10 mouse cellular contexts compared by ENCODE assay signal in the genomic region with DNA sequence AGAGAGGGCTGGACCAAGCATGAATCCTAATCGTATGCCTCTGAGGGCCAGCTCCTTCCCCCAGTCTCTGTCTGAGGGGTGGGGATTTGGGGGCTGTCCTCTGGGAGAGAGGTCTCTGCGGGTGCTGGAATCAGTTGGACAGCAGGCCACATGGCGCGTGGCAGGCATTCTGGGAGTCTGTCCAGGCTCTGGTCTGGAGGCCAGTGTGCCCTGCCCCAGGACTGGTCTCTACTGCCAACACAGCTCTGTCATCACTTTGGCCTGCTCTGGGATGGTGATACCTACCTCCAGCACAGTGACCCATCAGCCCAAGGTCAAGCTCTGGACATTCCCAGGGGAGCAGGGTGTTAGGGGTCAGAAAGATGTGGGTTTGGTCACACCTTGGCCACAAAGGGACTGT.
DNase-seq lines count a peak whose midpoint lies in the region.
"Had no signal": no experiment of that assay in that cellular context is flagged by ENCODE, and none has a peak within 500 bp of the region (broad histone marks: within the 10 kb centered on the region; RNA-seq: fewer than 3 reads in every experiment).

No protein-coding gene starts in this region.

- intact Hi-C loops in heart, postnatal 36 days (cut with DNase I), result no loop called here

- peak; percentile 46 for DNase-seq in adrenal gland, adult 2 months
- DNase-seq in adrenal gland, postnatal 4 days (ENCODE audit: low spot score in 2 of 2), result no peak
- peak; percentile 48 for DNase-seq in kidney, adult 11 months
- no peak for DNase-seq in kidney, postnatal 10 days
- peak; percentile 65 to 70 for DNase-seq in cerebellum, postnatal 25 days
- peak; percentile 56 to 70 for DNase-seq in heart, postnatal 36 days
- DNase-seq in layer of hippocampus, adult 9-10 months (ENCODE audit: low spot score), result no peak
- DNase-seq in ovary, postnatal 36 days (ENCODE audit: low spot score), result no peak
- DNase-seq: lung, embryonic 14.5 days; right cerebral cortex, postnatal 14 days had no signal

Comparison
In these comparisons a context has a peak if more than half of its experiments do, and no peak if none do; other contexts are left out.
1. DNase-seq: peak in adrenal gland, adult 2 months (single experiment), kidney, adult 11 months (single experiment), cerebellum, postnatal 25 days (2 of 2) and heart, postnatal 36 days (2 of 2); none in adrenal gland, postnatal 4 days (0 of 2), kidney, postnatal 10 days (single experiment), layer of hippocampus, adult 9-10 months (single experiment) and ovary, postnatal 36 days (single experiment).